Mouse (Mus musculus): ENCODE measurements around the gene Jpt1.
"Not testable (repeated sequence)": the region's sequence is repeated elsewhere in the genome, so short reads cannot be mapped to it uniquely, and the experiment has no call there.

Jpt1 gene

DNA sequence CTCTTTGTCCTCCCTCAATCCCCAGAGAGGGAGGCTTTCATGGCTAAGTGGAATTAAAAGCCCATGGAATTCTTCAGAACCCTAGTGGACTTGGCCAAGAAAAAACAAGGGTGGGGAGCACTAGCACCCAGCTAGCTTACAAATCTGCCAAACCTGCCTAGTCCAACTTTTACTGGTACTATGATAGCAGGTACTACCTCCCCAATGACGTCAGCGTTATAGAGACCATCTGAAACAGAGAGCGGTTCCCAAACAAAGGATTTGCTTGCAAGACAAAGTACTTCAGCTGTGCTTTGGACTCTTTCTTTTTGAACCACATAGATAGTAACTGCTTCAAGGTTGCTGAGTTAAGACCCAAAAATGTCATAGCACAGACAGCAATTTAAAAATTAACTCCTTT lies 2.2 kb downstream of the Jpt1 start:
- DNase-seq (ENCODE audit: low spot score): no peak

DNA sequence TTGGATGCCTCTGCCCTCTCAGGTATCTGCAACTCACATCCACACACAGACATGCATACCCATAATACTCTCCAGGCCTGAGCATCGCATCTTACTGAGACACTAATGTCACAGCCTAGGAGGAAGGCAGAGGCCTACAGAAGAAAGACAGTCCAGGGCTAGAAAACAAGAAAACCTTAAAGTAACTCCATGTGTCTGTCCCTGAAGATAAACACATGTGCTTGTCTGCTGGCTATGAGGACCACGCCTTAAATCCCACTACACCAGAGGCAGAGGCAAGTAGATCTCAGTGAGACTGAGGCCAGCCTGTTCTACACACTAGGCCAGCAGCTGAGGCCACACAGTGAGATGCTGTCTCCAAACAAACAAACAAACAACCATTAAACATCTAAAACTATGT lies 3.1 kb downstream of the Jpt1 start:
- DNase-seq (ENCODE audit: low spot score): no peak

DNA sequence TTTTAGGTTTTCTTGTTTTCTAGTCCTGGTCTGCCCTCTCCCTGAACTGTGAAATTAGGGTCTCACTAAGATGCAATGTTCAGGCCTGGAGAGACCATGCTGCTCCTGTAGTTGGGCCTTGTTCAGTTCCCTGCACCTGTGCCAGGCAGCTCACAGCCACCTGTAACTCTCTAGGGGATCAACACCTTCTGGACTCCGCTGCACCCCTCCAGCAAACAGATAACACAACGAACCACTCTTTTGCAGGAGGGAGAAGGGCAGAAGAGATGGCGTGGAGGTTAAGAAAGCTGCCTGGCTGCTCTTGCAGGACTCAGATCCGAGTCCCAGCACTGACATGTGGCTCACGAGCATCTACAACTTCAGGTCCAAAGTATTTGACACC lies 3.7 kb downstream of the Jpt1 start:
- DNase-seq (ENCODE audit: low spot score): no peak

DNA sequence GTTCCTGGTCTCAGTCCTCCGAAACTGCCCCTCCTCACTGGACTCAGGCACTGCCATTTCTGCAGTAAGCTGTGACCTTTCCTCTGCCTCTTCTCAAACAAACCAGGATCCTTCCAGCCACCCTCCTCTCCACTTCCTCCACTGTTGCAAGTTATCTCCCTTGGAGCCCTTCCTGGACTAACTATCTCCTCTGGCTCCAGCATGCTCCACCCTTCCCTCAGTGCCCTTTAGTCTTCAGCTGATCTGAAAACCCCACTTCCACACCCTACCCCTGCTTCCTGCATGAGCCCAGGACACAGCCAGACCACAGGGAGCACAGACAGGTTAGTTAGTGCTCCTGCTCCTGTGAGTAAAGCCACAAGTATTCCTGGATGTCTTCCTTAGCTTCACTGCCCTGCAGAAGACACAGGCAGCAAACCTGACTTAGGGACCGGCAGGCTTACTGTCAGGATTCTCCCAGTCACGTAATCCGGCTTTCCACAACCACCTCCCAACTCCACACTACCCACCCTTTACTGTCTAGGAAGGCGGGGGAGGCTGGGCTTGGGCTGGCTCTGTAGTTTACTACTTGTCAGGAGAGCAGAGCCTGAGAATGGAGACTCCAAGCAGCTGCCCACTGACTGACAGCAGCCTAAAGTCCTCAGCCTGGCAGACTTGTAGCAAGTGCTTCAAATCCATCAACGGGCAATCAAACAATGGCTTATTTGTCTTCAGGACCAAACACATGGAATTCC lies 4.2 kb downstream of the Jpt1 start:
- DNase-seq (ENCODE audit: low spot score): no peak

DNA sequence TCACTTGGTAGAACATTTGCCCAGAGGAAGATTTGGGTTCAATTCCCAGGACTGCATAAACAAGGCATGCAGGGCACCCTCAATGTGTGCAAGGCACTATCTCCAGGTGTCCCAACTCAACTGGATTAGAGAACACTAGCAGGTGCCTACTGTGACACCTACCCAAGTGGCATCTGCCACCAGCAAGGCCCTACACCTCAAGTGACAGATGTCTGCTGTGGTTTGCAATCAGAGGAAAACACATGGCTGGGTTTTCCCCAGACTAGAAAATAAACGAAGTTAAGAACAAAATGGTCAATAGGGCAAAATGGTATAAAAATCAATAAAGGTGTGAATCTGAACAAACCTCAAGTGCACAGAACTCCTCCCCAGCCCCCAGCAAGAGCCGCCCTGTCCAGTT lies 6.1 kb downstream of the Jpt1 start:
- DNase-seq (ENCODE audit: low spot score): no peak

DNA sequence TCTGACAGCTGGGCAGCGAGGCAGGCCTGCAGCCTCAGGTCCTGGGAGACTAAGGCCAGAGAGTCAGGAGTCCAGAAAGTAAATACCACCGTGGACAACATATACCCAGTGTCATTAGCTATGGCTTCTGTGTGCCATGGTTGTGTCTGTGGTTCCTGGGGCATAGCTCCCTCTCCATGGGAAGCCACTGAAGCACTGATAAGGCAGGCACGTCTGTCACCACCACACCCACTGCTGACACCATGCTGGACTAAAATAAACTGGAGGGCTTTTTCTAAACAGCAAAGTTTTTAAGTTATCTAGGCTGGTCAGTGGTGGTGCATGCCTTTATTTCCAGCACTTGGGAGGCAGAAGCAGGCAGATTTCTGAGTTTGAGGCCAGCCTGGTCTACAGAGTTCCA lies 7.6 kb downstream of the Jpt1 start:
- no peak for DNase-seq (ENCODE audit: low spot score)

DNA sequence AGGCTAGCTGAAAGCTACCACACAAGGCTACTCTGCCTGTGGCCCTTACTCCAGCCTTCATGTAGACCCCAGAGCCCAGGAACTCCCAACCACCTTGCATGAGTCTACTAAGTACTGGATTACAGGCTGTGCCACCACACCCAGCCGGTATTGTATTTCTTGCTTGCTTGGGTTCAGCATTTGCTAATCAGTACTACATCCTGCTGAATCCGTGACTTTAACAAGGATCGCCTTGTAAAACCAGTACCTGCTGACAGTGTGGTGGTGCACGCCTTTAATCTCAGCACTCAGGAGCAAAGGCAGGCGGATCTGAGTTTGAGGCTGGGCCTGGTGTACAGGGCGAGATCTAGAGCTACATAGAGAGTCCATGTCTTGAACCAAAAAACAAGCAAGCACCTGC lies 11.6 kb downstream of the Jpt1 start:
- DNase-seq (ENCODE audit: low spot score): no peak

DNA sequence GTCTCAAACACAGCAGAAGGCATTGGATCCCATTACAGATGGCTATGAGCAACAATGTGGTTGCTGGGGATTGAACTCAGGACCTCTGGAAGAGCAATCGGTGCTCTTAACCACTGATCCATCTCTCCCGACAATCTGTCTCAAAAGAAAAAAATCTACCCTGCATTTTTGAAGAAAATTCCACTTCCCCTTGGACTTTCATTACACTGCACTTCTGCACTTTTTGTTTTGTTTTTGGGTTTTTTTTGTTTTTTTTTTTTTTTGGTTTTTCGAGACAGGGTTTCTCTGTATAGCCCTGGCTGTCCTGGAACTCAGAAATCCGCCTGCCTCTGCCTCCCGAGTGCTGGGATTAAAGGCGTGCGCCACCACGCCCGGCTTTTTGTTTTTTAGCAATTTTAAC lies 17.6 kb downstream of the Jpt1 start:
- DNase-seq (ENCODE audit: low spot score): not testable (repeated sequence)

DNA sequence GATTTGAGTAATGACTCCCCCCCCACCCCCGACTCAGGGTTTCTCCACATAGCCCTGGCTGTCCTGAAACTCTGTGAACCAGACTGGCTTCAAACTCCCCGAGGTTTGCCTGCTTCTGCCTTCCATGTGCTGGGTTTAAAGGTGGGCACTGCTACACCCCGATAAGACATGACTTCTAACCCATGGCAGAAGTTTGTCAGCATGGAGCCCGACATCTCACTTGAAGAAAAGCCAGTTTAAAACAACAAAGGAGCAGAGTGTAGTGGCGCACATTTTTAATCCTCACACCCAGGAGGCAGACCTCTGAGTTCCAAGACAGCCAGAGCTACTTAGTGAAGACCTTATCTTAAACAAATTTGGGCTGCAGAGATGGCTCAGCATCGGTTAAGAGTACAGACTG lies 21.8 kb downstream of the Jpt1 start:
- no peak for DNase-seq (ENCODE audit: low spot score)

DNA sequence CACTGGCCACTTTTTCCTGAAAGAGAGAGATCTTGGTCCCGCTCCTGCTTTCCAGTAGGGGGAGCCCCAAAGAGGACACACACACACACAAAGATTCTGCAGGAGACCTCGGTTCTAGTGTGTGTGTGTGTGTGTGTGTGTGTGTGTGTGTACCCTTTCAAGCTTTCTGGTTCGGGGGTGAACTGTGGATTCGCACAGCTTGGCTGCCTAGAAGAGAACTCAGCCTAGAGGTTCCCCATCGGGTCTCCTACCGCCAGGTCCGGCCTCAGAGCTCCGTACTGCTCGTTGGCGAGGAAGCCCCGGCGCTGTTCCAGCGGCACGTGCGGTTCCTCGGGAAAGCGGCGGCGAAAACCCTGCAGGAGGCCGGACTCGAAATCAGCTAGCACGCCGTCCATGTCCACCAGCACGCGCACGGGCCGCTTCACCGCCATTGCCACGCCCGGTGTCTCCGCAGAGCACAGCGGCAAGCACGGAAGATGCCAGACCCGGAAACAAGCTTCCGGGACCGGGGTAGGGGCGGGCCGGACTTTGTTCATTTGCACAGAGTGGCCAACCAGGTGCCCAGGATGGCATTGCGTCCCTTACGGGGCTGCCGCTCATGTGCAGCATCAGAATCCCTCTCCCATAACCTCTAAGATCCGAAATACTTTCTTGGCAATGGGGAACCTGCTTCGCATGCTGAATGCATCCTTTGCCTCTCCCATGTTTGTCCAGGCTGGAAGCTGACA lies 22.7 kb downstream of the Jpt1 start, which contains the start of gene Nt5c:
TSS of gene Nt5c (minus strand) at position 507 of the 728 bp plus-strand sequence.
- DNase-seq (ENCODE audit: low spot score): peak; percentile 70

DNA sequence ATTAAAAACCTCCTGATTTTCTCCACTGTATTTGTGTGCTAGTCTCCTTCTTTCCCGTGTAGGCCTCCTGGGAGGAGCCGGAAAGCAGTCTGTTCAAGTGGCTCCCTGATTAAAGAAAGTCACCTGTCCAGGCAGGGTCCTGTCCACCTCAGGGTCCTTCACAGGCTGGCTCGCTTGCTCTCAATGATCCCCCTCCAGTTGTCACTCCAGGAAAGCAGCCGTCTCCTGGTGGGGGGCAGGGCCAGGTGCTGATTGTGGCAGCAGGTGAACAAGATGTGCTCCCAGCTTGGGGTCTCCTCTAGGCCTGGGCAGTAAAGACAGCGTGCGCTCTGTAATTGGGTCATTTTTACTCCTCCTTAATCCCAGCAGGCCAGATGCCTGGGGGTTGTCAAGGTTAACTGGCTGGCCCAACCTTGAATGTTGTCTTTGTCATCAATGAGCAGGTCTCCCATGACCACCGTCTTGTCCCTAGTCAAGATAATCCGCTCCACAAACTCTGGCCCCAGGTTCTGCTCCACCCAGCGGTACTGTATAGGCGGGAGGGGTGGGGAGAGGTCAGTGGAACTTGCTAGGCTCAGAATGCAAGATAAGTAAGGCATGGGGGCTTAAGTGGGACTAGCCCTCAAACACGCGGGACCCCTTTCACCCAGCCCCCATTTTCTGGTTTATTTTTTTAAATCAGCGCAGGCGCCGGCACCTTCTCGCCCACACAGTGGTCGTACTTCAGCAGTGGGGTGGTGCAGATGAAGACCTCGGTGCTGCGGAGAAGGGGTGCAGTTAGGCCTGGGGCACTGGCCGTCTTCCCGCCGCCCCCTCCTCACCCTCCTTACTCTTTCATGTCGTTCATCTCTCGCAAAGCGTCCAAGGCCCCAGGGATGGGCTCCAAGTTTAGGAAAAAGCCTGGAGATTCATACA lies 23.5 kb downstream of the Jpt1 start:
- DNase-seq (ENCODE audit: low spot score): no peak

DNA sequence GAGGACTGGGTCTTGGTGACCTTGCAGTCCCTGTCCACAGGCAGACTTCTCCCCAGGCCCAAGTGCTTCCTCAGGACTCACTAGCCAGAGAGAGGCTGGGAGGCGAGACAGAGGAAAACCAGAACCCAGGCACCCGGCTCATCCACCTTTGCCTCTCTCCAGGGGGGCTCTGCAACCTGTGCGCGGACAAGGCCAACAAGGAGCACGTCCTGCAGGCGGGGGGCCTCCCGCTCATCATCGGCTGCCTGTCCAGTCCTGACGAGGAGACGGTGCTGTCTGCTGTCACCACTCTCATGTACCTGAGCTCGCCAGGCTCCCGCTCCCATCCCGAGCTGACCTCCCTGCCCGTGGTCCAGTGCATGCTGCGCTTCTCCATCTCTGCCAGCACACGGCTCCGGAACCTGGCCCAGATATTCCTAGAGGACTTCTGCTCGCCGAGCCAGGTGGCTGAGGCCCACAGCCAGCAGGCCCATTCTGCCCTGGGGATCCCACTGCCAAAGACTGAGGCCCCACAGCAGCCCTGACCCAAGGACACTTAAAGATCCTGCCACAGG lies 25.6 kb downstream of the Jpt1 start:
- no peak for DNase-seq (ENCODE audit: low spot score)

DNA sequence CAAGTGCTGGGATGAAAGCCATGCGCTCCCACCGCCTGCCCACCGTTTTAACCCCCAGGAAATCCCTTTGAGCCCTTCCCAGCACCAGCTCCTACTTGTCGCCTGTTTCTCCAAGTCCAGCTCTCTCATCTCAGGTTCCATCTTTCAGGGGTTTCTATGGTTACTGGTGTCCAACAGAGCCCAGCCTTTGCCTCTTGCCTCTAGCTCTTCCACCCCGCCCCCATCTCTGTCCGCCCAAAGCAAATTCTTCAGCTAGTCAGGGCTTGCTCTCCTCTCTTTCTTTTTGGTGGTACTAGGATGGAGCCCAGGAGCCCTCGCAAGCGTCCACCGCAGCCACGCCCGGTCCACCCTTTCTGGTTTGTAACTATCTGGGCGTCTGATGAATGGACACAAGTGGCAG lies 29.0 kb downstream of the Jpt1 start:
- DNase-seq (ENCODE audit: low spot score): no peak

DNA sequence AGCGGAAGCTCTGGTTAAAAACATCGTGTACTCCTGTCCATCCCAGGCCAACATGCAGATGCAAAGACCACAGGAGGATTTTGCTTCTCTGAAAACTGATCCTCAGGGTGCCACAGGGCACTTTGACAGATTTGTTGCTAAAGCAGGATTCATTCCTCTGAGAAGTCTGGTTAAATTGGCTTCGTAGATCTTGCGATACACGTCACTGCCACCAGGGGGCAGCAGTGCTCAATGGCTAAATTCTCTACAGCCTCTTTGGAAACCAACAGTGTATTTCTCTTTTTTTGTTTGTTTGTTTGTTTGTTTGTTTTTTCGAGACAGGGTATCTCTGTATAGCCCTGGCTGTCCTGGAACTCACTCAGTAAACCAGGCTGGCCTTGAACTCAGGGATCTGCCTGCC lies 30.5 kb downstream of the Jpt1 start:
- peak; percentile 49 for DNase-seq (ENCODE audit: low spot score)

DNA sequence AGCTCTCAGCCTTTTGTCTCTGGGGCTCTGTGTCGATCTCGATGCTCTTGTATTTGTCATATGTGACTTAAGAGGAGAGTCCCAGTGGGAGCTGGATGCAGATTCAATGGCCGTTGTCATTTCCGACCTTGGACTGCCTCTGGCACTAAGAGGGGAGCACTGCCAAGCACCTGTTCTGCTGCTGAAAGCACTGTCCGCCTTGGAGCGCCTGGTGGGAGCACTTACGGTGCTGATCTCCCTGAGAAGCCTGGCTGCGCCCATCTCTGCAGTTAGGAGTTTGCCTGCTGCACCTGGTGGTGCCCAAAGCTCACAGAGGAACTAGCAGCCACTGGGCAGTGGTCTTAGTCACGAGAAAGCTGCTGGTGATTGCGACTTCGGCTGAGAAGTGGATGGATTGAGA lies 30.9 kb downstream of the Jpt1 start:
- no peak for DNase-seq (ENCODE audit: low spot score)

DNA sequence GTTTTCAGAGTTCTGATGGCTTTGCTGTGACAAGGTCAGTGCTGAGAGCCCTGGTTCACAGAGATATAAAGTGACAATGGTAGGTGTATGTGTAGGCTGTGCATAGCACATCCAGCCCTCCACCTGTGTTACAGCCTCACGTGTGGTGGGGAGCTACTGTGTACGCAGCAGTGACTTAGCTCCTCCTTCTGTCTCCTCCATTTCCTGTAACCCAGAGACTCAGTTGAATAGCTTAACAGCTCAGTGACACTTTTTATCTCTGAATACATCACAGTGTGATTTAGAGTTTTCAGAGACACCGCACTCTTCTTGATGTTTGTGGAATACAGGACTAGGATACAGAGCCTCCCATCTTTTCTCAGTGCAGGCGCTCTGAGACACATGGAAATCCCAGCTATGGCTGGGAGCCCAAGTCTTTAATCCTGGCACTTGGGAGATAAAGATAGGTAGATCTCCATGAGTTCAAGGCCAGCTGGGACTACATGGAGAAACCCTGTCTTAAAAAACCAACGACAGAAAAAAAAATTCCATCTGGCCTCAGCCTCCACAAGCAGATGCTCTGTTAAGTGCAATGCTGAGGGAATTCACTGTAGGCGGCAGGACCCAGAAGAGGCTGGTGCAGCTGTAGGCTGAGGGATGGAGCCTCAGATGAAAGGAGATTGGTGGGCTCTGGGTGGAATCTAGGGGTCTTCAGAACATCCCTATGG lies 32.5 kb downstream of the Jpt1 start:
- peak; percentile 56 for DNase-seq (ENCODE audit: low spot score)

DNA sequence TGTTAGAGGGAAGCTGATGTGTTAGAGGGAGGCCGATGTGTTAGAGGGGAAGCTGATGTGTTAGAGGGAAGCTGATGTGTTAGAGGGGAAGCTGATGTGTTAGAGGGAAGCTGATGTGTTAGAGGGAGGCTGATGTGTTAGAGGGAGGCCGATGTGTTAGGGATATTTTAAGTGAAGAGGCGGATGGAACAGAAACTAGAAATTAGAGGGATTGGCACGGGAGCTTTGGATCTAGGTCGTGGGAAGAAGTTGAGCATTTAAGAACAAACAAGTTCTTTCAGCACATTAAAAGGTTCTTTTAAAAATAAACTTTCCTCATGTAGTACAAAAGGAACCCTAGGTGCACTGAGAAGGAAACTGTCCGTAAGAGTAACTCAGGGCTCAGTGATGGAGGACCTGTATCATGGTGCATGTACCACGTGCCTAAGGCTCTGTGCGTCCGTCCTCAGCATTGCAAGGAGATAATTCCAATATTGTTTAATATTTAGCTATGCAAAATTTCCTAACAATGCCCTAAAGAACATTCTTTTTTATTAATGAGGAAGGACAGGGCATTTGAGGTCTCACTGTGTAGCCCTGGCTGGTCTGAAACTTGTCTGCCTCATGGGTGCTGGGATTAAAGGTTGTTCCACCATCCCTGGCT lies 35.8 kb downstream of the Jpt1 start:
- no peak for DNase-seq (ENCODE audit: low spot score)

DNA sequence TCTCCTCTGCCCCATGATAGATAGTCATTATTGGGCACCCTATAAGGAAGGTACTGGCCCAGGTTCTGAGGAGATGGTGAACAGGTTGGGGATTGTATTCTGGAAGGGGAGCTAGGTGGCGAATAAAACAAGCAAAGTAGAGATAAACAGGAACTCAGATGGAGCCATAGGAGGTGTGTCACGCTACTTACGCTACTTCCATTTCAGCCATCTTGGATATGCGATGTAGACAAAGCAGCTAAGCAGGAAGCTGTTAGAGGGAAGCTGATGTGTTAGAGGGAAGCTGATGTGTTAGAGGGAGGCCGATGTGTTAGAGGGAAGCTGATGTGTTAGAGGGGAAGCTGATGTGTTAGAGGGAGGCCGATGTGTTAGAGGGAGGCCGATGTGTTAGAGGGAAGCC lies 36.8 kb downstream of the Jpt1 start:
- not testable (repeated sequence) for DNase-seq (ENCODE audit: low spot score)

DNA sequence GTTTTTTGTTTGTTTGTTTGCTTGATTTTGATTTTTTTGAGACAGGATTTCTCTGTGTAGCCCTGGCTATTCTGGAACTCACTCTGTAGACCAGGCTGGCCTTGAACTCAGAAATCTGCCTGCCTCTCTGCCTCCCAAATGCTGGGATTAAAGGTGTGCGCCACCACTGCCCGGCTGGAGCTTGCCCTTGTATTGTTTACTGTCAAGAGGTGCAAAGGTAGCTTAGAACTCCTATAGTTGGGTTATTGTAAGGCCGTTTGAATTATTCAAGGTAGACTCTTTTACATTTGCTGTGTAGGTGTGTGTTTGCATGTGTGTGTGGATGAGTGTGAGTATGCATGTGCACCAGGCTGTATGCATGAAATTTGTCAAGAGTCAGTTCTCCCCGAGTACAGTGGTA lies 37.6 kb downstream of the Jpt1 start:
- not testable (repeated sequence) for DNase-seq (ENCODE audit: low spot score)

DNA sequence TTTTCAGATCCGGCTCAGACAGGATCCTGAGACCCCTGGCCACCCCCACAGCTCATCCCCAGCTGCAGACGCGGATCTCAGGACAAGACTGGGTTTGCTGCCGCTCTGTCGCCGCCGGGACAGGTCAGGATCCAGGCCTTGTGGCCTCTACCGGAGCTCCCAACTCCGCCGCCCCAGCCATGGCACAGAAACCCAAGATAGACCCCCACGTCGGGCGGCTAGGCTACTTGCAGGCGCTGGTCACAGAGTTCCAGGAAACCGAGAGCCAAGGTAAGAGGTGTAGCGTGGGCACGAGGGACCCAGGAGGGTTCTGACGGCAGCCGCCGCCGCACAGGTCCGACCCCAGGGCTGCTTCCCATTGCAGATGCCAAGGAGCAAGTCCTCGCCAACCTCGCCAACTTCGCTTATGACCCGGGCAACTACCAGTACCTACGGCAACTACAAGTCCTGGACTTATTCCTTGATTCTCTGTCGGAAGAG lies 38.4 kb downstream of the Jpt1 start:
- no peak for DNase-seq (ENCODE audit: low spot score)

Data from left cerebral cortex, adult 11 months (tissue).